Mouse (Mus musculus) G1E-ER4 (cell line): ENCODE data around the gene Rlf. TPM values are rescaled to one million over a fixed set of nuclear protein-coding genes. Genes with fewer than 3 reads are reported as not detected.

Experiments
- GATA1 ChIP-seq: IDR thresholded peaks from one replicate; pipeline ENCODE4 v1.8.0; 2012; ENCODE audit warnings: low read length, inconsistent platforms
- polyA plus RNA-seq: library from polyadenylated mRNA; stranded (reverse); fragments of >175 nt; gene quantifications from 2 replicates; pipeline ENCODE4 v1.2.3, GENCODE M21; 2012

Rlf gene
- 3.7 and 4.2 TPM in 2 replicates for polyA plus RNA-seq

DNA sequence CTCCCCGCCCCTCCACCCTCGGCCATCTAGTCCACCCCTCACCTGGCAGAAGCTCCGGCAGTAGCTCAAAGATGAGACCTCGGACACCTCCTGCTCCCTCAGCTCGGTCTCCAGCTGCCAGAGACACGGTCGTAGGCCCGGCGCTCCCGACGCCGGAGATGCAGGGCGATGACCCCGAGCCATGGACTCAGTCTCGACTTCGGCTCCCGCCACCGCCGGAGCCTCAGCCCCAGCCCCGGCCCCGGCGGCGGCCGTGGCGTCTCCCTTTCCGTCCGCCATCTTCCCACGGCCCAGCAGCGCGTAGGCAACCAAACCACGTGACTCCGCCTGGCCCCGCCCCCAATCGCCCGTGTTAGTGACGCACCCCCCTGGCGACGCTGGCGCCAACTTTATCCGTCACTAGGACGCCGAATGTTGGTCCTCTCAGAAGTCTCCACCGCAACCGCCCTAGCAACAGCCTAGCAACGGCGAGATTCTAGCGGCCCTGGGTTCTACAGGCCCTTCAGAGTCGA, at the start of gene Rlf:
Gene Rlf (minus strand): TSS at position 292 of the 512 bp plus-strand sequence.
- no peak for TF ChIP-seq GATA1

DNA sequence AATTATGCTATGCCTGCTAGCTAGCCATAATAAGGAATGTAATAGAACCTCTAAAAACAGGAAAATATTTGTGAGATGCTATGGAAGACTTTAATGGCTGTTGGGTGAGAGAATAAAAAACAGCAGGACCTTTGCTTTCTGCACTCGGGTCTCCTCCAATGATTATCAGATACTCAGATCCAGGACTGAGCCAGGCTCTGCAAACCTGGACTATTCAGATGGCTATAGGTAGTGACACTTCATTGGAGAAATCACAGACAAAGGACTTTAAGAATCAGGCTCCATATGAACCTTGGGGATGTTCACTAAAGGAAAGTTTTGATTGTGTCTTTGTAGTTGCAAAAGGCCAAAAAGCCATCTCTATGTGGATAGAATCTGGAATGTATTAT, 26.7 kb upstream of the Rlf start:
- no peak for TF ChIP-seq GATA1

GRCm38 (mm10) chr4:121240637-121241611, 26.0 kb upstream of the Rlf start:
- TF ChIP-seq GATA1: no peak

- no peak for TF ChIP-seq GATA1
These were observed 25.0 kb upstream of the Rlf start for GRCm38 (mm10) chr4:121239878-121240277.

DNA sequence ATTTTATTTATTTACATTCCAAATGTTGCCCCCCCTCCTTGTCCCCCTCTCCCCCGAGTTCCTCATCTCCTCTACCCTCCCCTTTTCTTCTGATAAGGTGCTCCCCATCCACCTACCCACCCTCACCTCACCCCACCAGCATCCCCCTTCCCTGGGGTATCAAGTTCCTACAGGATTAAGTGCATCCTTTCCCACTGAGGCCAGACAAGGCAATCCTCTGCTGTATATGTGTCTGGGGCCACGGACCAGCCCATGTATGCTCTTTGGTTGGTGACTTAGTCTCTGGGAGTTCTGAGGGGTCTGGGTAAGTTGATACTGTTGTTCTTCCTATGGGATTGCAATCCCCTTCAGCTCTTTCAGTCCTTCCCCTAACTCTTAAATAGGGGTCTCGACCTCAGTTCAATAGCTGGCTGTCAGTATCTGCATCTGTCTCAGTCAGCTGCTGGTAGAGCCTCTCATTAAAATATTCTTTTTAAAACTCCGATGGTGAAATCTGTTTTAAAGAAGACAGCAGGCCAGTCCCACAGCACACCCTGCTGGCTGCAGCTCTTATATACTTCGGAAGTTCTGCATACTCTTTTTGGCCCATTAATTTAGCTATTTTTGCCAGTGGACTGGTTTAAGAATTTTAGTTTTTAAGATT, 17.0 kb upstream of the Rlf start:
- TF ChIP-seq GATA1: no peak

- TF ChIP-seq GATA1: no peak
These were observed 16.2 kb upstream of the Rlf start for GRCm38 (mm10) chr4:121230943-121231614.

- no peak for TF ChIP-seq GATA1
These were observed 12.2 kb upstream of the Rlf start for GRCm38 (mm10) chr4:121227072-121227471.

- TF ChIP-seq GATA1: no peak
These were observed 10.3 kb upstream of the Rlf start for GRCm38 (mm10) chr4:121225177-121225576.

- TF ChIP-seq GATA1: no peak
These were observed 8.3 kb upstream of the Rlf start for GRCm38 (mm10) chr4:121223136-121223535.

DNA sequence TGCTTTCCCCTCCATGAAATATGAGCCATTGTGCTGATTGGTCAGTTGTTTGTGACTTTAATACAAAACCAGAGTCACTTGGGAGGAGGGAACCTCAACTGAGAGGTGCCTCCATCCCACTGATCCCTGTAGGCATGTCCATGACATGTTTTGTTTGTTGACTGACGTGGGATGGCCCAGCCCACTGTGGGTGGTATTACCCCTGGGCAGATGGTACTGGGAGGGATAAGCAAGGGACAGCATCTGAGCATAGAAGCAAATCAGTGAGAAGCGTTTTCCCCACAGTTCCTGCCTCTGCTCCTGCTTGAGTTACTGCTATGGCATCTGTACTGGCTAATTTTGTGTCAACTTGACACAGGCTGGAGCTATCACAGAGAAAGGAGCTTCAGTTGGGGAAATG, 1.3 kb upstream of the Rlf start:
- TF ChIP-seq GATA1: no peak

GRCm38 (mm10) chr4:121215489-121215888, 605 bp upstream of the Rlf start:
- TF ChIP-seq GATA1: no peak

DNA sequence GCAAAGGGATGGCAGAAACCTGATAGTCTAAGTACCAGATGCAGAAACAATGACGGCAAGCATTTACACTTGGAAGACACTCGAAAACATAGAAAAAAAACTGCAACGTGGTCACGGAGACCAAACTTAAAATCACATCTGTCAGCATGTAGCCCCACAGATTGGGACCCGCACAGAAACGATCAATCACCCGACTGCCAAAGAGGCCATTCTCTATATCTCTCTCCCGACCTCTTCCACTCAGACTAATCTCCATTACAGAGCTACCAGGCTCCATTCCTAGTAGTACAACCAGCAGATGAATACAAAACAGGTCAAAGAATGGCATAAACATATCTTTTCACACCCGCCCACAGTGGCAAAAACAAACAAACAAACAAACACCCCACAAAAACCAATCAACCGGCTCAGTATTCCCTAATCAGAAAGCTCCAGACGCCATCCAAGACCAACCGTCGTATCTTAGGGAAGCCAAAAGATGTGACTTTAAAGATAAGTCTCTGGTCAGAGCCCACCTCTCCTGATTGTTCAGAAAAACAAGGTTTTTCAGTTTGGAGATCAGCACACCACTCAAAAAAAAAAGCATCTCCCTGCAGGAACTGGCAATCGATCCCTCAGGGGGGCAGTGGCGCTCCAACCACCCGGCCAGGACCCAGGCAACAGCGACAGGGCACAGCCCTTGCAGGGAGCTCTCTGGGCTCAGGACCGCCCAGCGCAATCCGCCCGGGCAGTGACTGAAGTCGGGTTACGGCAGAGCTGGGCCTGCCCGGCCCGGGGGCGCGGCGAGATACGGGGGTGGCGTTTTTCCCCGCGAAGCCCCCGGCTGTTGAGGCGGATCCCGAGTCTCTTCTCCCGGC, 720 bp downstream of the Rlf start:
- no peak for TF ChIP-seq GATA1

GRCm38 (mm10) chr4:121208911-121209310, 6.0 kb downstream of the Rlf start:
- TF ChIP-seq GATA1: no peak

DNA sequence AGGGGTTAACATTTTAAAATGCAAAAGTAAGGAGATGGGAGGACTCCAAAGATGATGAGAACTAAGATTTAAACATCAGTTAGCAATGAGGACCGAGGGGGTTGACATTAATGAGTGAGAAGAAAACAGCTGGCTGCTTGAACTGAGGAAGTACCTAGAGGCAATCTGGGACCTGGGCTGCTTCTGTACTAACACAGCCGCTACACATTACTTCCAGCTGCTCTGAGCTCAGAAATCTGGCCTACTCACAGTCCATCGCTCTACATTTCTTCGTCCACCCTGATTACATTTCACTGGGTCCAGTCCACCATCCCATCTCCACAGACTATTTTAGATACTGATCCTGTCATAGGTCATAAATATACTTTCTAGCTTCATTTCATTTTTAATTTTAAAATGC, 17.0 kb downstream of the Rlf start:
- no peak for TF ChIP-seq GATA1

GRCm38 (mm10) chr4:121196995-121197394, 17.9 kb downstream of the Rlf start:
- no peak for TF ChIP-seq GATA1
